ENCODE assay signal across 17 mouse cellular contexts in genomic region chr5:37158408-37158807, GRCm38 (mm10).
"Had no signal": no experiment of that assay in that cellular context is flagged by ENCODE, and none has a peak within 500 bp of the region (broad histone marks: within the 10 kb centered on the region; RNA-seq: fewer than 3 reads in every experiment).

No protein-coding gene starts in this region.

- H3K4me3 ChIP-seq: intestine, embryonic 15.5 days; kidney, embryonic 15.5 days; left cerebral cortex, adult 2 months; limb, embryonic 12.5 days; limb, embryonic 15.5 days; lung, embryonic 15.5 days had no signal

- H3K36me3 ChIP-seq: intestine, embryonic 15.5 days; kidney, embryonic 15.5 days; limb, embryonic 12.5 days; limb, embryonic 15.5 days; lung, embryonic 15.5 days had no signal

- DNase-seq: kidney, adult 11 months; kidney, adult 8-10 months; kidney, postnatal 10 days; kidney, postnatal 36 days; layer of hippocampus, postnatal 36 days; liver, postnatal 0 days; lung, postnatal 14 days; lung, postnatal 4 days; midbrain, embryonic 14.5 days had no signal

- H3K27ac ChIP-seq: intestine, embryonic 15.5 days; kidney, embryonic 15.5 days; left cerebral cortex, adult 2 months; limb, embryonic 12.5 days; limb, embryonic 15.5 days; liver, embryonic 14.5 days; lung, embryonic 15.5 days; stomach, postnatal 0 days had no signal
